Mouse (Mus musculus) embryonic facial prominence, embryonic 10.5 days (tissue): ENCODE data around the gene Ttc39b. TPM values are rescaled to one million over a fixed set of nuclear protein-coding genes. Genes with fewer than 3 reads are reported as not detected.

Experiments used
- DNase-seq: peaks from one replicate; pipeline ENCODE4 v3.0.0-alpha.2; 2017; ENCODE audit warnings: low spot score
- H3K27ac ChIP-seq: fragments of 300-500 bp; sonication (generic); replicated peaks from 2 replicates; pipeline ENCODE4 v1.5.1; 2016; ENCODE audit warnings: mild to moderate bottlenecking
- H3K27me3 ChIP-seq: fragments of 300-500 bp; sonication (generic); replicated peaks from 2 replicates; pipeline ENCODE4 v1.6.1; 2016; ENCODE audit warnings: low read depth, mild to moderate bottlenecking; ENCODE audit not compliant: poor library complexity, severe bottlenecking
- H3K36me3 ChIP-seq: fragments of 300-500 bp; sonication (generic); replicated peaks from 2 replicates; pipeline ENCODE4 v1.6.1; 2016; ENCODE audit warnings: mild to moderate bottlenecking, moderate library complexity
- H3K4me1 ChIP-seq: fragments of 300-500 bp; sonication (generic); 2 replicates; pipeline ENCODE4 v1.6.1; 2016
- H3K4me3 ChIP-seq: fragments of 300-500 bp; sonication (generic); 2 replicates; pipeline ENCODE4 v1.5.1; 2016; ENCODE audit warnings: mild to moderate bottlenecking, moderate library complexity
- H3K9me3 ChIP-seq: fragments of 300-500 bp; sonication (generic); 2 replicates; pipeline ENCODE4 v1.6.1; 2016; ENCODE audit warnings: mild to moderate bottlenecking
- WGBS: fragments of 180-500 bp; shearing (Covaris S2); methylation state at CpG from one replicate; pipeline ENCODE4 v1.1.7; 2016; 5-methylcytosine and 5-hydroxymethylcytosine counted together
- polyA plus RNA-seq: library from polyadenylated mRNA; unstranded; fragments of >200 nt; fragmentation: Nextera tagmentation; extraction: Ambion mirVana; gene quantifications from 2 replicates; pipeline ENCODE4 v1.2.1, GENCODE M21; 2016

Ttc39b gene
- polyA plus RNA-seq, 1 experiment from 2014 or later = 2.4 TPM

DNA sequence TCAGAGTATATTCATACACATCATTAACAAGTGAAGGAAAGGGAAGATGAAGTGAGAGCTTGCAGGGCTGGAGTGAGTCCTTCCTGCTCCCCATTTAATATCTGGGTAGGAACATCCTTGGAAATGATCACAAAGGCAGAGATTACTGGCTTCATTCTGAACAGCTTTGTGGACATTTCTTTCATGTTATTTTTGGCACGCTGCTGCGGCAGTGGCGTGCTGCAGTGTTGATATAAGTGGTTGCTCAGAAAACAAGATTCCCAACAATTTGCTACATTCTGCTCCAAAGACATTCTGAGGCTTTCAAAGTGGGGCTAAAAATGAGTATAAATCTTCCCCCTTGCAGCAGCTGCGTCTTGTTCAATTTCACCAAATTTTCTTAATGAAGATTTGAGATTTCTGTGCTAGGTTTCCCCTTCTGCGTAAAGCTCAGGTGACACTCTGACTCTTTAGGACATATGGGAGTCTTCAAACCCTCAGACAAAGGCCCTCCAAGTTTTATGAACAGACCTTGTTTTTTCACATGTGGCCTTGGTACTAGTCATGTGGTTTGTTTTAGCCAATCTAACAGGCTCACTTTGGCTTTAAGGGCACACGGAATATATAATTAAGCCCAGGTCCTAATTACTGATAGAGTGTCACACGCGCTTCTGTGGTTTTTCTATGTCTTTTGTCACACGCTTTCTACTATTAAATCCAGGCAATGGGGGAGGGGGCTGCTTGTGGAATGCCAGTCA lies 109.1 kb downstream of the Ttc39b start:
- WGBS = 71% methylated on average over 9 of the region's 9 CpGs
- H3K36me3 ChIP-seq = no peaks in the 10 kb centered on the region
- H3K9me3 ChIP-seq = no peaks in the 10 kb centered on the region
- no peaks in the 10 kb centered on the region for H3K27me3 ChIP-seq
- no peak overlapping the region for H3K4me3 ChIP-seq
- H3K27ac ChIP-seq = 0 out of 2 replicates have a peak overlapping the region, but pooled peaks have one; percentile 30
- H3K4me1 ChIP-seq = peaks cover 16% of the 10 kb centered on the region
- no peak for DNase-seq

DNA sequence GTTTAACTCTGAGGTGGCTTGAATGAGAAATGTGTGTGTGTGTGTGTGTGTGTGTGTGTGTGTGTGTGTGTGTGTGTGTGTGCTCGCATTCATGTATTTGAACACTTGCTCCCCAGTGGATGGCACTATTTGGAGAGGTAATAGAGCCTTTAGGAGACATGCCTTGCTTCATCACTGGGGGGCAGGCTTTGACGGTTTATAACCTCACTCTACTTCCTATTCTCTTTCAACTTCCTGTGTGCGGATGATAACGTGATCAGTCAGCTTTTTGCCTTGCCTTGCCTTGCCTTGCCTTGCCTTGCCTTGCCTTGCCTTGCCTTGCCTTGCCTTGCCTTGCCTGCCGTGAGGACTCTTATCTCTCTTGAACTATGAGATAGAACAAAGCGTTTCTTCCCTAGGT lies 110.3 kb downstream of the Ttc39b start:
- H3K27me3 ChIP-seq = no peaks in the 10 kb centered on the region
- no peak overlapping the region for H3K27ac ChIP-seq
- H3K9me3 ChIP-seq = no peaks in the 10 kb centered on the region
- H3K36me3 ChIP-seq = no peaks in the 10 kb centered on the region
- peaks cover 16% of the 10 kb centered on the region for H3K4me1 ChIP-seq
- no peak for DNase-seq
- no peak overlapping the region for H3K4me3 ChIP-seq
- WGBS = 79% methylated on average over 6 of the region's 6 CpGs

GRCm38 (mm10) chr4:83211709-83212108 lies 112.3 kb downstream of the Ttc39b start:
- 74% methylated on average over 12 of the region's 12 CpGs for WGBS
- Histone ChIP-seq H3K27me3 (no peaks in the 10 kb centered on the region), H3K36me3 (no peaks in the 10 kb centered on the region), H3K9me3 (no peaks in the 10 kb centered on the region), H3K4me1 (peaks cover 23% of the 10 kb centered on the region), H3K27ac (no peak overlapping the region), H3K4me3 (no peak overlapping the region)
- DNase-seq = no peak

DNA sequence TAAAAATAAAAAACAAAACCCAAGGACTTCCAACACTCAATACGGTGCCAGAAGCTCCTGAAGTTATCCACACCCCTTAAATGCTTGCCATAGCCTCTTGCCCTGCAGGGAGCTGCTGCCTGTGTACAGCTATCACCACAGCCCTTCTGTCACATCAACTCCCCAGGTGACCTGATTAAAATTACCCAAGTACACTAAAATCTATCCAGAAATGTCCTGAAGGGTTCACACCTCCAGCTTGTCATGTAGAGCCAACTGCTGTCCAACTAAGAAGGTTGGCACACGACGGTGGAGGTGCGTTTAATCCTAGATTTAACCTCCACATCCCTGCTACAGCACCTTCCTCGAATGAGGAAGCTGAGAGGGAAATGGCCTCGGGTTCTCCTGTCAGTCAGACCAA lies 113.6 kb downstream of the Ttc39b start:
- Histone ChIP-seq H3K27me3 (no peaks in the 10 kb centered on the region), H3K27ac (no peak overlapping the region), H3K4me1 (peaks cover 17% of the 10 kb centered on the region), H3K4me3 (no peak overlapping the region), H3K9me3 (no peaks in the 10 kb centered on the region), H3K36me3 (no peaks in the 10 kb centered on the region)
- no peak for DNase-seq
- 83% methylated on average over 6 of the region's 6 CpGs for whole genome bisulfite sequencing

DNA sequence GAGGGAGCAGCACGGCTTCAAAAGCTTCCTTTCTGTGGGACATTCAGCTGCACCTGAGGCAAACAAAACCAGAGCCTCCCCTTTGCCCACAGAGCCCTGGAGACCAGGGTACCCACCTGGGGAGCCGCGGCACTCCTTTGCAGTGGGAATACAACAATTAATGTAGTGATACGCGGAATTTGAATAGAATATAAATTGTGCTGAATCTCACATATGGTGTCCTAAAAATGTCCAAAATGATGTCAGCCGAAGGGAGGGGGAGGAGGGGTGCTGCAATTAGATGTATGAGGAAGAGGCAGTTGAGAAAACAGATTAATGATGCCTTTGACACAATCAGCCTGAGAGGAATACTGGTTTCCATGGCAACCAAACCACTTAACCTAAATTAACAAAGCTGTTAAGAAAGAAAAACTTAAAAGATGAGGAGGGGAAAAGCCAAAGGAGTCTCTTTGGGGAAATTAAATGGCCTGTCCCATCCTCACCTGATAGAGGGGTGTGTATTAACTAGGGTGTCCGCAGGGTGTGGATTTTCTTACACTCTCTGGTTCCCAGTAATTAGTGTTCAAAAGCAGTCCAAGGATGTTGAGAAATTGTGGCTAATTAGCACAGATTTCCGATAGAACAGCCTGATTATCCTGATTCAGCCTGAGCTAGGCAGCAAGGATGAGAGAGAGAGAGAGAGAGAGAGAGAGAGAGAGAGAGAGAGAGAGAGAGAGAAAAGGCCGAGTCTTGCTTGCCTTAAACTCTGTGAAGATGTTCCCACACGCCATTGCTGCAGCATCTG lies 117.1 kb downstream of the Ttc39b start:
- Histone ChIP-seq H3K36me3 (no peaks in the 10 kb centered on the region), H3K27me3 (no peaks in the 10 kb centered on the region), H3K27ac (no peak overlapping the region; the same call in 1 of the 2 replicates), H3K9me3 (no peaks in the 10 kb centered on the region), H3K4me1 (peaks cover 10% of the 10 kb centered on the region; the same call in 1 of the 2 replicates), H3K4me3 (no peak overlapping the region)
- DNase-seq = no peak
- 62% methylated on average over 10 of the region's 10 CpGs for WGBS

GRCm38 (mm10) chr4:83206416-83206802 lies 117.6 kb downstream of the Ttc39b start:
- 80% methylated on average over 2 of the region's 2 CpGs for WGBS
- no peak for DNase-seq
- Histone ChIP-seq H3K4me1 (peaks cover 7% of the 10 kb centered on the region; the same call in 1 of the 2 replicates), H3K9me3 (no peaks in the 10 kb centered on the region), H3K27ac (no peak overlapping the region; the same call in 1 of the 2 replicates), H3K4me3 (no peak overlapping the region), H3K36me3 (no peaks in the 10 kb centered on the region), H3K27me3 (no peaks in the 10 kb centered on the region)

DNA sequence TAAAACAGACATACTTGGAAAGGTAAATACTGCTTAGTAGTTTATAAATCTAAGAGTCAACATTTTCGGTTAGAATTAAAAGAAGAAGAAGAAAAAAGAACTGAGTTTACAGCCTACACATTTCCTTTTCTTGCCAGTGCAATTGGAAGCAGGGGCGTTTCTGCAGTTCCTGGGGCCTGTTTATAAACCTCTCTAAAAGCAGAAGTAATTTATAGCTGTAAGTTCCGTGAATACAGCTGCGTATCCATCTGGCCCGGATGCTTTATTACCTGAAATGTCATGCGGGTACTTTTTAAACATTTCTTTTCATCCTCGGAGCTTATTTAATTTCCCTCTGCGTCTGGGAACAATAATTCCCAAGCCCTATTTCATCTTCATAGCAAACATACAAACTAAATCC lies 124.7 kb downstream of the Ttc39b start:
- no peaks in the 10 kb centered on the region for H3K9me3 ChIP-seq
- no peaks in the 10 kb centered on the region for H3K36me3 ChIP-seq
- no peak overlapping the region for H3K4me3 ChIP-seq
- 85% methylated on average over 8 of the region's 8 CpGs for WGBS
- DNase-seq = no peak
- no peak overlapping the region for H3K27ac ChIP-seq
- H3K27me3 ChIP-seq = no peaks in the 10 kb centered on the region
- no peaks in the 10 kb centered on the region for H3K4me1 ChIP-seq

DNA sequence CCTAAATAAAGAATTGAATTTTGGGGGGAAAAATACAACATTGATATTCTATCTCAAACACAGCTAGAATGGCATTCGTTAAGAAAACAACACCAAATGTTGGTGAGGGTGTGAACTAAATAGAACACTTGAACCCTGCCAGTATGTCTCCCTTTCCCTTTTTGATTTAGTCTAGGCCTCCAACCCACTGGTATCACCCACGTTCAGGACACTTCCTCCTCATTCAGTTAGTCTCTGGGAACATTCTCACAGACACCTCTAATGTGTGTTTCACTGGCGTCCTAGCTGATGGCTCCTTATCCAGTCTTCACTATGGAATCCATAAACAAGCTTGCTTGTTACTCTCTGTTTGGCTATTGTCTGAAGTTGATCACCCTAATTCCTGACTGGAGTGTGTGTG lies 125.9 kb downstream of the Ttc39b start:
- DNase-seq = no peak
- WGBS = 90% methylated on average over 3 of the region's 3 CpGs
- no peaks in the 10 kb centered on the region for H3K36me3 ChIP-seq
- H3K27me3 ChIP-seq = no peaks in the 10 kb centered on the region
- H3K4me3 ChIP-seq = no peak overlapping the region
- no peak overlapping the region for H3K27ac ChIP-seq
- H3K9me3 ChIP-seq = no peaks in the 10 kb centered on the region
- no peaks in the 10 kb centered on the region for H3K4me1 ChIP-seq

DNA sequence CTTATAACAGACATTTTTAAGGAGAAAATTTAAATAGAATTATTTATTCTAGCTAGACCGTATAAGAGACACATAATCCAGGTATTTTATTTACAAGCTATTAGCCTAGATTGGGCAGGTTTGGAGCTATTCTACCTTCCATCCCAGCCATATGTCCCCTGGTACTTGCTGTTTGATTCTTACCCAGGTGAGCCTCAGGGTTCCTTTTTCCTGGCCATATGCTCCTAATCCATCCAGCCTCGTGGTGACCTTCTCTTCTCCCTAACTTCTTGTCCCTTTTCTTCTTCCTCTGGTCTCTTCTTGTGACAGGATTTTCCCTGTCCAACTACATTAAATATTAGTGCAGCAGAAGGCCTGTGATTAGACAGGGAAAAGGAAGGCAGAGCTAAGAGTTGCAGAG lies 134.3 kb downstream of the Ttc39b start:
- 0 out of 2 replicates have a peak, but pooled peaks cover 3% of the 10 kb centered on the region for H3K4me1 ChIP-seq
- no peaks in the 10 kb centered on the region for H3K27me3 ChIP-seq
- no peak overlapping the region for H3K27ac ChIP-seq
- no peak overlapping the region for H3K4me3 ChIP-seq
- no peaks in the 10 kb centered on the region for H3K9me3 ChIP-seq
- WGBS = 88% methylated on average over 2 of the region's 2 CpGs
- DNase-seq = no peak
- no peaks in the 10 kb centered on the region for H3K36me3 ChIP-seq

DNA sequence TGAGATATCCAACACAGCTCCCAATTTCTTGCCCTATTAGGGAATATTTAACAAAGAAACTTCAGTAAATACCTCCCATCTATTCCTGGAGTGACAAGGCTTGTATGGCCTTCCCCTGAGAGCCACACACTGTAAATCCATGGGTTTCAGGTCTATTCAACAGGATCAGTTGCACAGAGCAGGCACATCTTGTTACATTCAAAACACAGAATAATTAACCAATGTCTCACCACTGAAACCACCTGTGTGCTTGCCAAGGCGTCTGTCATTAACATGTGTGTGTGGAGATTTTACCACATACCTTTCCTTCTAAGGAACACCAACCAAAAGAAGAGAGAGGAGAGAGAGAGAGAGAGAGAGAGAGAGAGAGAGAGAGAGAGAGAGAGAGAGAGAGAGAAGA lies 136.7 kb downstream of the Ttc39b start:
- WGBS = 81% methylated on average over 1 of the region's 1 CpGs
- Histone ChIP-seq H3K9me3 (no peaks in the 10 kb centered on the region), H3K4me1 (peaks cover 18% of the 10 kb centered on the region), H3K36me3 (no peaks in the 10 kb centered on the region), H3K27me3 (no peaks in the 10 kb centered on the region), H3K27ac (no peak overlapping the region), H3K4me3 (no peak overlapping the region)
- no peak for DNase-seq

GRCm38 (mm10) chr4:83186448-83186847 lies 137.6 kb downstream of the Ttc39b start:
- no peaks in the 10 kb centered on the region for H3K27me3 ChIP-seq
- 47% methylated on average over 6 of the region's 6 CpGs for WGBS
- peaks cover 22% of the 10 kb centered on the region for H3K4me1 ChIP-seq
- H3K36me3 ChIP-seq = no peaks in the 10 kb centered on the region
- no peak for DNase-seq
- no peak overlapping the region for H3K4me3 ChIP-seq
- H3K9me3 ChIP-seq = no peaks in the 10 kb centered on the region
- H3K27ac ChIP-seq = no peak overlapping the region

GRCm38 (mm10) chr4:83183288-83183930 lies 140.6 kb downstream of the Ttc39b start:
- H3K27ac ChIP-seq = peak overlapping the region; percentile 65
- peaks cover 22% of the 10 kb centered on the region for H3K4me1 ChIP-seq
- DNase-seq = peak; percentile 74
- H3K9me3 ChIP-seq = no peaks in the 10 kb centered on the region
- H3K27me3 ChIP-seq = no peaks in the 10 kb centered on the region
- H3K4me3 ChIP-seq = no peak overlapping the region
- no peaks in the 10 kb centered on the region for H3K36me3 ChIP-seq
- WGBS = 37% methylated on average over 9 of the region's 9 CpGs
